Mouse (Mus musculus) erythroblast, embryonic 14.5 days (primary cell): ENCODE results near the gene Nav2.

ENCODE experiments used
- GATA1 ChIP-seq: IDR thresholded peaks from 2 replicates; pipeline ENCODE4 v1.6.1; 2012; ENCODE audit warnings: low read length, inconsistent platforms, mixed read lengths
- TAL1 ChIP-seq: IDR thresholded peaks from 3 replicates; pipeline ENCODE4 v1.6.1; 2012; ENCODE audit warnings: low read length, inconsistent platforms, mixed read lengths

GRCm38 (mm10) chr7:48960152-48960551, 51.6 kb downstream of the Nav2 start:
- TF ChIP-seq GATA1: no peak
- TF ChIP-seq TAL1: no peak
